Mouse (Mus musculus): ENCODE data around the gene Kcnj10. TPM values are rescaled to one million over a fixed set of nuclear protein-coding genes. Genes with fewer than 3 reads are reported as not detected.
A peak's percentile ranks its signal among the peaks of the same experiment; 100 is the strongest.

The Kcnj10 gene
- polyA plus RNA-seq, 1 experiment: 58.4 TPM

DNA sequence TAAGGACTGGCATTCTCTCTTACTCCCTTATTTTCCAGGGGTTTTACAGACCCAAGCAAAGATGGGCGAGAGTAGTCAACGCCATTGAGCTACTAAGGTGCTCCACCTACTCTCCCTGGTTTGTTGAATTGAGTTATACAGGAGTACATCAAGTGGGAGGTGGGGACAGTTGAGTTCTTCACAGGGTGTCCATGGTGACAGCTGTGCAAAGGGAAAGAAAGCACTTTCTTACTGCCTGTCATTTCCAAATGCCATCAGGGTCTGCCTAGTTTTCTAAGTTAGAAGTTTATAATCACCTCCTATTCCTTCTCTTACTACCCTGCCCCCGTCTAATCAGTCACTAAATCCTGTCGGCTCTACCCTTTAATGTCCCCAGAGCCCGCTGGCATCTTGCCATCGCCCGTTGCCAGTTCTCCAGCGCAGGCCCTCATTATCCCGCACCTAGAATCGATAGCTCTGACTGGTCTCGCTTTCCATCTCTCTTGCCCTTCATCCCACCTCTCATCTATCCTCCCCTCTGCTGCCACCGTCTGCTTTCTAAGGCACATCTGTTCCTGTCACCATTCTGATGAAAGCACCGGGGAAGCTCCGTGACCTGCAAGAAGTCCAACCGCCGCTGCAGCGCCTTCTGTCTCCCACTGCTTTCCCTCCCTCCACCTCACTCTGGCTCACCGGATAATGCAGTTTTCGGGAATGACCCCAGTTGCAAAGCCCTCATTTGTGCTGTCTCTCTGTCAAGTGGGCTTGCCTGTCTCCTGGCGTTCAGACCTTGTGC lies 51.0 kb downstream of the Kcnj10 start:
- Histone ChIP-seq H3K27ac (ENCODE audit: insufficient read depth, low read depth, low read length) (no peak overlapping the region), H3K4me3 (ENCODE audit: insufficient read depth, low read length) (no peak overlapping the region), H3K4me1 (ENCODE audit: control insufficient read depth, insufficient read depth, low read length) (peaks cover 7% of the 10 kb centered on the region)
- TF ChIP-seq CTCF (IDR thresholded peaks at IDR 0.05; ENCODE audit: low read depth, low read length) (no peak), POLR2A (IDR thresholded peaks at IDR 0.05; ENCODE audit: borderline replicate concordance, low read depth, low read length) (no peak)

DNA sequence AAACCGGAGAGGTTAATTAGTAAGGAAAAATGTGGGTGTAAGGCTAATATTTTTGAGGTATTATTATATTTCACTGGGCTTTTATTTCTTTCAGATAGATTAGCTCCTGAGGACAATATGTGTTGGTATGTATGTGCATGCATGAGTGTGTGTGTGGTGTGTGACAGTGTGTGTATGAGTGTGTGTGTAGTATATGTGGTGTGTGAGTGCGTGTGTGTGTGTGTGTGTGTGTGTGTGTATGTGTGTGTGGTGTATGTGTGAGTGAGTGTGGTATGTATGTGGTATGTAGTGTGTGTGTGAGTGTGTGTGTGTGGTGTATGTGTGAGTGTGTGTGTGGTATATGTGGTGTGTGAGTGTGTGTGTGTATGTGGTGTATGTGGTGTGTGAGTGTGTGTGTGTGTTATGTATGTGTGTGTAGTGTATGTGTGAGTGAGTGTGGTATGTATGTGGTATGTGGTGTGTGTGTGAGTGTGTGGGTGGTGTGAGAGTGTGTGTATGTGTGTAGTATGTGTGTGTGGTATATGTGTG lies 51.7 kb downstream of the Kcnj10 start:
- TF ChIP-seq POLR2A (IDR thresholded peaks at IDR 0.05; ENCODE audit: borderline replicate concordance, low read depth, low read length): no peak
- TF ChIP-seq CTCF (IDR thresholded peaks at IDR 0.05; ENCODE audit: low read depth, low read length): no peak
- Histone ChIP-seq H3K27ac (ENCODE audit: insufficient read depth, low read depth, low read length) (no peak overlapping the region), H3K4me3 (ENCODE audit: insufficient read depth, low read length) (no peak overlapping the region), H3K4me1 (ENCODE audit: control insufficient read depth, insufficient read depth, low read length) (peaks cover 8% of the 10 kb centered on the region)

GRCm38 (mm10) chr1:172393739-172394138 lies 52.7 kb downstream of the Kcnj10 start:
- H3K27ac ChIP-seq (ENCODE audit: insufficient read depth, low read depth, low read length): no peak overlapping the region
- no peak overlapping the region for H3K4me3 ChIP-seq (ENCODE audit: insufficient read depth, low read length)
- H3K4me1 ChIP-seq (ENCODE audit: control insufficient read depth, insufficient read depth, low read length): peaks cover 8% of the 10 kb centered on the region
- TF ChIP-seq POLR2A (IDR thresholded peaks at IDR 0.05; ENCODE audit: borderline replicate concordance, low read depth, low read length) (no peak), CTCF (IDR thresholded peaks at IDR 0.05; ENCODE audit: low read depth, low read length) (no peak)

- TF ChIP-seq CTCF (IDR thresholded peaks at IDR 0.05; ENCODE audit: low read depth, low read length) (no peak), POLR2A (IDR thresholded peaks at IDR 0.05; ENCODE audit: borderline replicate concordance, low read depth, low read length) (no peak)
- Histone ChIP-seq H3K27ac (ENCODE audit: insufficient read depth, low read depth, low read length) (no peak overlapping the region), H3K4me1 (ENCODE audit: control insufficient read depth, insufficient read depth, low read length) (peaks cover 3% of the 10 kb centered on the region; the same call in 1 of the 2 replicates), H3K4me3 (ENCODE audit: insufficient read depth, low read length) (no peak overlapping the region)
Observed at GRCm38 (mm10) chr1:172396996-172397752, 56.2 kb downstream of the Kcnj10 start.

DNA sequence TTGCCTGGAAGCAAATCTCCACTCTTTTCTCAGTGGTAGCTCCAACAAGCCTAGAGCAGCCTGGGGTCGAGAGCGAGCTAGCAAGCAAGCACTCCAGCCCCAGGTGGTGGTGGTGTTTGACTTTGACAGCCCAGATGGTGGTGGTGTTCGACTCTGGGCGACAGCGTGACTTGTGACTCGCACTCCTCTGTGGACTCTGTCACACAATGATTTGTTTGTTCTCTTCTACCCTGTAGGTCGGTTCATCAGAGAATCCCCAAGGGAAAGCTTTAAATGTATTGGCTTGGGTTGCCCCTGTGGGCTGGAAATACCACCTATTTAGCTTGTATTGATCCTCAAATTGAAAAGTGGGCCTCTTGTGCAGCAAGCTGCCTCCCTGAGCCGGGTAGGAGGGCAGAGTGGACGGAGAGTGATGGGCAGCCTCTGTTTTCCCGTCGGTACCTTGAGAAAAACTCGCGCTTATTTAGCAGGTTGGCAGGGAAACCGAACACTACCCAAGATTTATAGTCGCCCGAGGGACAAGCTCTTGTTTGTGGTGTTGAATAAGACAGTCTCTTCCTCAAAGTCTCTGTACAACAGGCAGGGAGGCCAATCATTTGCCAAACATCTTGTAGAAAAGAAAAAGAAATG lies 65.2 kb downstream of the Kcnj10 start:
- Histone ChIP-seq H3K4me3 (ENCODE audit: insufficient read depth, low read length) (no peak overlapping the region), H3K27ac (ENCODE audit: insufficient read depth, low read depth, low read length) (no peak overlapping the region), H3K4me1 (ENCODE audit: control insufficient read depth, insufficient read depth, low read length) (peaks cover 7% of the 10 kb centered on the region)
- TF ChIP-seq POLR2A (IDR thresholded peaks at IDR 0.05; ENCODE audit: borderline replicate concordance, low read depth, low read length) (no peak), CTCF (IDR thresholded peaks at IDR 0.05; ENCODE audit: low read depth, low read length) (no peak)

DNA sequence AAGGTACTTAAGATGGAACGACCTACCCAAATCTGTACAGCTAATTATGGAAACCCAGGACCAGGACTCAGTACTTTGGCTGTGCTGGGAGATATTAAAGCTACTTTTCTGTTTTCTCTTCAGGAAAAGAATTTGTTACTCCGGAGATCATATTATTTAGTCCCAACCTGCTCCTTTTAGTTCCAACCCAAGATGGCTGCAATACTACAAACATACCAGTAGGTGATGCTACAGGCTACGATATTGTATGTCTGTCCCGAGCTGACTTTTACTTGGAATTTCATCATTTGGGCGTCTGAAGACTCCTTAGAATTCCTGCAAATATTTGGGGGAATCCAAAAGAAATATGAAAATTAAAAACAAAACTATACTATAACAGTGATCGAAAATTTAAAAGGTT lies 68.0 kb downstream of the Kcnj10 start:
- no peak overlapping the region for H3K4me3 ChIP-seq (ENCODE audit: insufficient read depth, low read length)
- no peaks in the 10 kb centered on the region for H3K4me1 ChIP-seq (ENCODE audit: control insufficient read depth, insufficient read depth, low read length)
- H3K27ac ChIP-seq (ENCODE audit: insufficient read depth, low read depth, low read length): no peak overlapping the region
- TF ChIP-seq CTCF (IDR thresholded peaks at IDR 0.05; ENCODE audit: low read depth, low read length): no peak
- TF ChIP-seq POLR2A (IDR thresholded peaks at IDR 0.05; ENCODE audit: borderline replicate concordance, low read depth, low read length): no peak

- TF ChIP-seq CTCF (IDR thresholded peaks at IDR 0.05; ENCODE audit: low read depth, low read length) (no peak), POLR2A (IDR thresholded peaks at IDR 0.05; ENCODE audit: borderline replicate concordance, low read depth, low read length) (no peak)
- Histone ChIP-seq H3K4me3 (ENCODE audit: insufficient read depth, low read length) (no peak overlapping the region), H3K27ac (ENCODE audit: insufficient read depth, low read depth, low read length) (no peak overlapping the region), H3K4me1 (ENCODE audit: control insufficient read depth, insufficient read depth, low read length) (no peaks in the 10 kb centered on the region)
Observed at GRCm38 (mm10) chr1:172409431-172409830, 68.4 kb downstream of the Kcnj10 start.

- 0 out of 2 replicates have a peak, but pooled peaks have one; percentile 22 for TF ChIP-seq CTCF (IDR thresholded peaks at IDR 0.05; ENCODE audit: low read depth, low read length)
- no peak for TF ChIP-seq POLR2A (IDR thresholded peaks at IDR 0.05; ENCODE audit: borderline replicate concordance, low read depth, low read length)
- Histone ChIP-seq H3K4me1 (ENCODE audit: control insufficient read depth, insufficient read depth, low read length) (no peaks in the 10 kb centered on the region), H3K27ac (ENCODE audit: insufficient read depth, low read depth, low read length) (no peak overlapping the region), H3K4me3 (ENCODE audit: insufficient read depth, low read length) (no peak overlapping the region)
Observed at GRCm38 (mm10) chr1:172410806-172411205, 69.8 kb downstream of the Kcnj10 start.

DNA sequence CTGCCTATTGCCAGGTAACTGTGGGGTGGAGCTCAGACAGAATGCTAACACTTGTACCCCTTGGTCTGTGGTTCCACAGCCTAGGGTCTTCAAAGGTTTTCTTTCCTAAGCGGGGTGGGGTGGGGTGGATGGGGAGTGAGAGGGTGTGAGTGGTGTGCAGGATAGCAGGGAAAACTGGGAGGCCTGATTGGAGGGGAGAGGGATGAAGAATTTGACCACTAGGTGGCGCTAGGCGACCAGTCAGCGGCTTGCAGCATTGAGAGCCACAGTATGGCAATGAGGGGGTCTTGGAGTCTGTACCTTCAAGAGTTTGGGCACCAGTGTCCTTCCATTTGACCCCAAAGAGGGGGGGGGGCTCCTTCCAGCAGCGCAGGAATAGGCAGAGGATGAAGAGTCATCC lies 71.2 kb downstream of the Kcnj10 start:
- Histone ChIP-seq H3K4me3 (ENCODE audit: insufficient read depth, low read length) (no peak overlapping the region), H3K4me1 (ENCODE audit: control insufficient read depth, insufficient read depth, low read length) (no peaks in the 10 kb centered on the region), H3K27ac (ENCODE audit: insufficient read depth, low read depth, low read length) (no peak overlapping the region)
- TF ChIP-seq POLR2A (IDR thresholded peaks at IDR 0.05; ENCODE audit: borderline replicate concordance, low read depth, low read length): no peak
- TF ChIP-seq CTCF (IDR thresholded peaks at IDR 0.05; ENCODE audit: low read depth, low read length): peak; percentile 98

Measured in bone marrow macrophage, adult 2 months (primary cell).